Comparison of ENCODE assay signal across 8 mouse cellular contexts in the genomic region with DNA sequence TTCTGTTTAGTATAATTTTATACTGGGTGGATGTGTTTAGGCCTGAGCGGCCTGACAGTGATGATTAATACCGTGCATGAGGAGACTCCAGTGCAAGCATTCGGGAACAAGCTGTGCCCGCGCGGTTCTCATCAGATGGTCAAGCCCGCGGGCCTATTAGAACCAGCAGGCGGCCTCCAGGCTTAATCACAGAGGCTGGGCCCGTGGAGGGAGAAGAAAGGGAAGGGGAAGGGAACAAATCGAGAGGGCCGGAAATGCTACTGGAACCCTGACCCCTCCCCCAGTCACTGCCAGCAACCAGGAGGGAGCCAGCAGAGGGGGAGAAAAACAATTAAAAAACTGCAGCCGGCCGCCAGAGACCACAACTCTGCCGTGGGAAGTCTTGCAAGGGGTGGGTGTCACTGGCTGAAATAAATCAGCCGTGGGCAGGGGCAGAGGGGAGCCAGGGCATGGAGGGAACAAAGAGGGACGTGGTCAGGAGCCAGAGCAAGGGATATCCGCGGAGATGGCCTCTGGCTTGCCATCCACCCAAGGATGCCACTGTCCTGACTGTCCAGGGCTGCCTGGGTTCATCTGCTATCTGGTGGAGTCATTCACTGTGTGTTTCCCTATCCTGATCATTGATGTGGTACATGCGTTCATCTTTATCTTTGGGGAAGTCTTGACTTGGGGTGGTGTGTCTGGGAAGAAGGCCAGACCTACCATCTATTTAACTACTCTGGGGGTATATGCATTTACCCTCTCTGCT. TPM values are rescaled to one million over a fixed set of nuclear protein-coding genes. Genes with fewer than 3 reads are reported as not detected.
DNase-seq lines count a peak whose midpoint lies in the region; ATAC-seq lines count a peak whose summit lies in the region.
"Had no signal": no experiment of that assay in that cellular context is flagged by ENCODE, and none has a peak within 500 bp of the region (broad histone marks: within the 10 kb centered on the region; RNA-seq: fewer than 3 reads in every experiment).

No protein-coding gene starts in this region.

- H3K9me3 ChIP-seq in lung, embryonic 16.5 days (ENCODE audit: control insufficient read depth, low read length) = no peaks in the 10 kb centered on the region
- H3K9me3 ChIP-seq in embryonic facial prominence, embryonic 15.5 days (replicated peaks) = no peaks in the 10 kb centered on the region
- H3K9me3 ChIP-seq in intestine, embryonic 16.5 days (ENCODE audit: control insufficient read depth, low read length) = no peaks in the 10 kb centered on the region
- no peaks in the 10 kb centered on the region for H3K9me3 ChIP-seq in midbrain, embryonic 10.5 days (replicated peaks)

- H3K36me3 ChIP-seq in lung, embryonic 16.5 days (ENCODE audit: control insufficient read depth, insufficient read depth, low read length) = no peaks in the 10 kb centered on the region
- H3K36me3 ChIP-seq in embryonic facial prominence, embryonic 15.5 days = no peaks in the 10 kb centered on the region
- no peaks in the 10 kb centered on the region for H3K36me3 ChIP-seq in intestine, embryonic 16.5 days (ENCODE audit: control insufficient read depth, insufficient read depth, low read length)
- no peaks in the 10 kb centered on the region for H3K36me3 ChIP-seq in midbrain, embryonic 10.5 days

- no peak overlapping the region for H3K4me2 ChIP-seq in lung, embryonic 16.5 days (ENCODE audit: low read depth, low read length)
- H3K4me2 ChIP-seq in embryonic facial prominence, embryonic 15.5 days (replicated peaks) = no peak overlapping the region
- no peak overlapping the region for H3K4me2 ChIP-seq in intestine, embryonic 16.5 days (ENCODE audit: low read depth, low read length)

- ATAC-seq in lung, embryonic 16.5 days (ENCODE audit: low read depth) = peak; percentile 65
- ATAC-seq in embryonic facial prominence, embryonic 15.5 days (ENCODE audit: insufficient number of reproducible peaks, low FRiP score, low TSS enrichment, low read depth) = 0 out of 2 replicates have a peak, but pooled peaks have one; percentile 29
- ATAC-seq in intestine, embryonic 16.5 days = no peak; the same call in 1 of the 2 replicates

- DNase-seq in lung, adult 18-20 months = no peak
- peak; percentile 76 for DNase-seq in midbrain, embryonic 10.5 days (ENCODE audit: low spot score)
- no peak for DNase-seq in spleen, postnatal 4 days (ENCODE audit: low spot score in 2 of 2)
- no peak for DNase-seq in natural killer cell, adult 2 months (ENCODE audit: low spot score in 2 of 2)

- H3K4me3 ChIP-seq in lung, embryonic 16.5 days (ENCODE audit: low read length) = no peak overlapping the region
- H3K4me3 ChIP-seq in embryonic facial prominence, embryonic 15.5 days (replicated peaks) = no peak overlapping the region
- no peak overlapping the region for H3K4me3 ChIP-seq in intestine, embryonic 16.5 days (ENCODE audit: low read length)
- H3K4me3 ChIP-seq in midbrain, embryonic 10.5 days = peak overlapping the region; percentile 15; the same call in 1 of the 2 replicates

- peak overlapping the region; percentile 49; the same call in 1 of the 2 replicates for H3K9ac ChIP-seq in lung, embryonic 16.5 days (ENCODE audit: low read length)
- H3K9ac ChIP-seq in embryonic facial prominence, embryonic 15.5 days = no peak overlapping the region
- peak overlapping the region; percentile 34; the same call in 1 of the 2 replicates for H3K9ac ChIP-seq in intestine, embryonic 16.5 days (ENCODE audit: low read depth, low read length)
- H3K9ac ChIP-seq: liver, embryonic 14.5 days had no signal

- H3K27me3 ChIP-seq in lung, embryonic 16.5 days (ENCODE audit: control insufficient read depth, insufficient read depth, low read depth, low read length) = no peaks in the 10 kb centered on the region
- H3K27me3 ChIP-seq in embryonic facial prominence, embryonic 15.5 days = no peaks in the 10 kb centered on the region
- no peaks in the 10 kb centered on the region for H3K27me3 ChIP-seq in intestine, embryonic 16.5 days (replicated peaks; ENCODE audit: control insufficient read depth, insufficient read depth, low read length)
- H3K27me3 ChIP-seq in midbrain, embryonic 10.5 days (ENCODE audit: low read depth, poor library complexity, severe bottlenecking) = peaks cover 40% of the 10 kb centered on the region

- 26% methylated on average over 20 of the region's 20 CpGs for WGBS in lung, embryonic 16.5 days
- 13% methylated on average over 20 of the region's 20 CpGs for WGBS in embryonic facial prominence, embryonic 15.5 days
- WGBS in intestine, embryonic 16.5 days = 28% methylated on average over 20 of the region's 20 CpGs
- 15% methylated on average over 20 of the region's 20 CpGs for WGBS in midbrain, embryonic 10.5 days

- H3K27ac ChIP-seq in lung, embryonic 16.5 days (ENCODE audit: low read length) = no peak overlapping the region; the same call in 1 of the 2 replicates
- peak overlapping the region; percentile 39; the same call in 1 of the 2 replicates for H3K27ac ChIP-seq in embryonic facial prominence, embryonic 15.5 days (replicated peaks)
- H3K27ac ChIP-seq in intestine, embryonic 16.5 days (ENCODE audit: low read length) = 0 out of 2 replicates have a peak overlapping the region, but pooled peaks have one; percentile 21
- H3K27ac ChIP-seq in midbrain, embryonic 10.5 days (replicated peaks) = peak overlapping the region; percentile 78
- H3K27ac ChIP-seq: liver, embryonic 14.5 days had no signal

- H3K4me1 ChIP-seq in lung, embryonic 16.5 days (replicated peaks; ENCODE audit: control insufficient read depth, insufficient read depth, low read length) = peaks cover 23% of the 10 kb centered on the region
- H3K4me1 ChIP-seq in embryonic facial prominence, embryonic 15.5 days = peaks cover 42% of the 10 kb centered on the region
- H3K4me1 ChIP-seq in intestine, embryonic 16.5 days (ENCODE audit: control insufficient read depth, insufficient read depth, low read length) = peaks cover 29% of the 10 kb centered on the region
- H3K4me1 ChIP-seq in midbrain, embryonic 10.5 days = peaks cover 62% of the 10 kb centered on the region

RNA-seq across cellular contexts. Expression of a gene that starts 54.6 kb away (rescaled TPM):
- polyA plus RNA-seq in lung, embryonic 16.5 days (2015; fragmentation: Nextera tagmentation; extraction: Ambion mirVana) = not detected in 2 replicates
- not detected in 2 replicates for polyA plus RNA-seq in embryonic facial prominence, embryonic 15.5 days (2015; fragmentation: Nextera tagmentation; extraction: Ambion mirVana)
- not detected in 2 replicates for polyA plus RNA-seq in intestine, embryonic 16.5 days (2015; fragmentation: Nextera tagmentation; extraction: Ambion mirVana)
- 0.16 TPM in 1 of 2 replicates, not detected in the other for polyA plus RNA-seq in midbrain, embryonic 10.5 days (2016; fragmentation: Nextera tagmentation; extraction: Ambion mirVana)
- polyA plus RNA-seq: liver, embryonic 14.5 days had no signal
